Mouse (Mus musculus) heart, embryonic 12.5 days (tissue): Measurements from ENCODE around the gene Heatr5b. TPM values are rescaled to one million over a fixed set of nuclear protein-coding genes. Genes with fewer than 3 reads are reported as not detected.

Experiments used
- ATAC-seq: fragments of 200-750 bp; cut with Nextera tagmentation; 2 replicates; pipeline ENCODE4 v1.8.0; 2017; ENCODE audit warnings: moderate TSS enrichment, moderate library complexity; ENCODE audit not compliant: insufficient number of reproducible peaks, low FRiP score
- H3K27ac ChIP-seq: fragments of 300-500 bp; sonication (generic); 2 replicates; pipeline ENCODE4 v1.5.1; 2016; ENCODE audit warnings: mild to moderate bottlenecking, moderate library complexity; ENCODE audit not compliant: poor library complexity, severe bottlenecking
- H3K27me3 ChIP-seq: fragments of 300-500 bp; sonication (generic); replicated peaks from 2 replicates; pipeline ENCODE4 v1.6.1; 2016; ENCODE audit warnings: mild to moderate bottlenecking, moderate library complexity
- H3K36me3 ChIP-seq: fragments of 300-500 bp; sonication (generic); 2 replicates; pipeline ENCODE4 v1.6.1; 2016; ENCODE audit warnings: mild to moderate bottlenecking, moderate library complexity
- H3K4me1 ChIP-seq: fragments of 300-500 bp; sonication (generic); replicated peaks from 2 replicates; pipeline ENCODE4 v1.6.1; 2016; ENCODE audit warnings: mild to moderate bottlenecking
- H3K4me2 ChIP-seq: fragments of 300-500 bp; sonication (generic); 2 replicates; pipeline ENCODE4 v1.6.1; 2016; ENCODE audit warnings: mild to moderate bottlenecking, moderate library complexity
- H3K4me3 ChIP-seq: fragments of 300-500 bp; sonication (generic); 2 replicates; pipeline ENCODE4 v1.5.1; 2016; ENCODE audit warnings: mild to moderate bottlenecking
- H3K9ac ChIP-seq: fragments of 300-500 bp; sonication (generic); 2 replicates; pipeline ENCODE4 v1.6.1; 2016; ENCODE audit warnings: mild to moderate bottlenecking, moderate library complexity
- H3K9me3 ChIP-seq: fragments of 300-500 bp; sonication (generic); replicated peaks from 2 replicates; pipeline ENCODE4 v1.6.1; 2016; ENCODE audit warnings: mild to moderate bottlenecking, moderate library complexity
- WGBS: fragments of 180-500 bp; shearing (Covaris S2); methylation state at CpG from one replicate; pipeline ENCODE4 v1.1.7; 2016; 5-methylcytosine and 5-hydroxymethylcytosine counted together
- polyA plus RNA-seq: library from polyadenylated mRNA; unstranded; fragments of >200 nt; fragmentation: Nextera tagmentation; extraction: Ambion mirVana; gene quantifications from 2 replicates; pipeline ENCODE4 v1.2.1, GENCODE M21; 2016

The Heatr5b gene
- polyA plus RNA-seq, 1 experiment from 2014 or later, result 23.8 TPM

GRCm38 (mm10) chr17:78734806-78735205 is 100.4 kb downstream of the Heatr5b start:
- Histone ChIP-seq H3K36me3 (no peaks in the 10 kb centered on the region), H3K4me2 (peak overlapping the region; percentile 79), H3K9ac (peak overlapping the region; percentile 71), H3K27ac (peak overlapping the region; percentile 98), H3K27me3 (no peaks in the 10 kb centered on the region), H3K4me1 (peaks cover 34% of the 10 kb centered on the region), H3K9me3 (no peaks in the 10 kb centered on the region), H3K4me3 (peak overlapping the region; percentile 96)
- ATAC-seq, result no peak
- WGBS, result 65% methylated on average over 10 of the region's 10 CpGs

- H3K4me1 ChIP-seq, result peaks cover 34% of the 10 kb centered on the region
- ATAC-seq, result no peak
- no peak overlapping the region for H3K4me3 ChIP-seq
- no peaks in the 10 kb centered on the region for H3K36me3 ChIP-seq
- WGBS, result 60% methylated on average over 1 of the region's 1 CpGs
- no peak overlapping the region for H3K4me2 ChIP-seq
- H3K9me3 ChIP-seq, result no peaks in the 10 kb centered on the region
- H3K27ac ChIP-seq, result no peak overlapping the region
- no peaks in the 10 kb centered on the region for H3K27me3 ChIP-seq
- no peak overlapping the region for H3K9ac ChIP-seq
Observed at GRCm38 (mm10) chr17:78732056-78732455, 103.1 kb downstream of the Heatr5b start.

GRCm38 (mm10) chr17:78726746-78727449 is 108.3 kb downstream of the Heatr5b start:
- peaks cover 26% of the 10 kb centered on the region for H3K4me1 ChIP-seq
- peaks cover 4% of the 10 kb centered on the region for H3K36me3 ChIP-seq
- no peak overlapping the region for H3K9ac ChIP-seq
- no peaks in the 10 kb centered on the region for H3K9me3 ChIP-seq
- ATAC-seq, result no peak
- no peak overlapping the region for H3K27ac ChIP-seq
- 84% methylated on average over 14 of the region's 14 CpGs for WGBS
- no peak overlapping the region for H3K4me3 ChIP-seq
- H3K27me3 ChIP-seq, result no peaks in the 10 kb centered on the region
- H3K4me2 ChIP-seq, result no peak overlapping the region

GRCm38 (mm10) chr17:78724461-78725055 is 110.6 kb downstream of the Heatr5b start:
- Histone ChIP-seq H3K27ac (peak overlapping the region; percentile 63), H3K9ac (no peak overlapping the region), H3K36me3 (peaks cover 4% of the 10 kb centered on the region), H3K4me2 (0 out of 2 replicates have a peak overlapping the region, but pooled peaks have one; percentile 9), H3K4me1 (peaks cover 27% of the 10 kb centered on the region), H3K27me3 (no peaks in the 10 kb centered on the region), H3K4me3 (no peak overlapping the region), H3K9me3 (no peaks in the 10 kb centered on the region)
- ATAC-seq, result peak; percentile 89
- 42% methylated on average over 6 of the region's 6 CpGs for WGBS

GRCm38 (mm10) chr17:78721690-78722089 is 113.5 kb downstream of the Heatr5b start:
- H3K27me3 ChIP-seq, result no peaks in the 10 kb centered on the region
- whole genome bisulfite sequencing, result 75% methylated on average over 7 of the region's 7 CpGs
- no peak overlapping the region for H3K27ac ChIP-seq
- H3K36me3 ChIP-seq, result peaks cover 14% of the 10 kb centered on the region
- peaks cover 23% of the 10 kb centered on the region for H3K4me1 ChIP-seq
- 0 out of 2 replicates have a peak, but pooled peaks cover 5% of the 10 kb centered on the region for H3K9me3 ChIP-seq
- no peak for ATAC-seq
- H3K9ac ChIP-seq, result no peak overlapping the region
- no peak overlapping the region for H3K4me2 ChIP-seq
- no peak overlapping the region for H3K4me3 ChIP-seq

GRCm38 (mm10) chr17:78719086-78719485 is 116.1 kb downstream of the Heatr5b start:
- 92% methylated on average over 13 of the region's 13 CpGs for WGBS
- H3K27ac ChIP-seq, result no peak overlapping the region
- 0 out of 2 replicates have a peak, but pooled peaks cover 5% of the 10 kb centered on the region for H3K9me3 ChIP-seq
- no peak overlapping the region for H3K4me2 ChIP-seq
- H3K9ac ChIP-seq, result no peak overlapping the region
- H3K36me3 ChIP-seq, result peaks cover 13% of the 10 kb centered on the region
- ATAC-seq, result no peak
- H3K27me3 ChIP-seq, result no peaks in the 10 kb centered on the region
- no peak overlapping the region for H3K4me3 ChIP-seq
- H3K4me1 ChIP-seq, result peaks cover 24% of the 10 kb centered on the region

- Histone ChIP-seq H3K9ac (no peak overlapping the region), H3K27ac (no peak overlapping the region), H3K27me3 (no peaks in the 10 kb centered on the region), H3K9me3 (peaks cover 9% of the 10 kb centered on the region), H3K4me1 (peaks cover 7% of the 10 kb centered on the region), H3K4me3 (no peak overlapping the region), H3K36me3 (peaks cover 11% of the 10 kb centered on the region), H3K4me2 (no peak overlapping the region)
- 50% methylated on average over 2 of the region's 2 CpGs for WGBS
- ATAC-seq, result no peak
Observed at GRCm38 (mm10) chr17:78710258-78710657, 124.9 kb downstream of the Heatr5b start.

- no peak for ATAC-seq
- H3K27me3 ChIP-seq, result no peaks in the 10 kb centered on the region
- H3K4me2 ChIP-seq, result no peak overlapping the region
- H3K27ac ChIP-seq, result no peak overlapping the region
- H3K4me1 ChIP-seq, result peaks cover 1% of the 10 kb centered on the region
- H3K4me3 ChIP-seq, result no peak overlapping the region
- WGBS, result 72% methylated on average over 7 of the region's 7 CpGs
- H3K9me3 ChIP-seq, result peaks cover 11% of the 10 kb centered on the region
- H3K36me3 ChIP-seq, result peaks cover 23% of the 10 kb centered on the region
- no peak overlapping the region for H3K9ac ChIP-seq
Observed at GRCm38 (mm10) chr17:78708422-78708821, 126.7 kb downstream of the Heatr5b start.

- H3K4me2 ChIP-seq, result no peak overlapping the region
- no peak for ATAC-seq
- H3K9me3 ChIP-seq, result peaks cover 11% of the 10 kb centered on the region
- H3K4me1 ChIP-seq, result peaks cover 6% of the 10 kb centered on the region; the same call in 1 of the 2 replicates
- H3K36me3 ChIP-seq, result peaks cover 46% of the 10 kb centered on the region
- WGBS, result 81% methylated on average over 7 of the region's 7 CpGs
- no peak overlapping the region for H3K27ac ChIP-seq
- no peak overlapping the region for H3K4me3 ChIP-seq
- H3K27me3 ChIP-seq, result no peaks in the 10 kb centered on the region
- no peak overlapping the region for H3K9ac ChIP-seq
Observed at GRCm38 (mm10) chr17:78702988-78703387, 132.2 kb downstream of the Heatr5b start.
